Mouse (Mus musculus): ENCODE results near the gene Tgfb1.

- TF ChIP-seq CTCF (IDR thresholded peaks at IDR 0.05) (no peak), EP300 (IDR thresholded peaks at IDR 0.05) (no peak)
Measured at GRCm38 (mm10) chr7:25753076-25753475, 66.3 kb downstream of the Tgfb1 start.

Measured in lung, postnatal 0 days (tissue).